Mouse (Mus musculus) liver, embryonic 14.5 days (tissue): ENCODE results near the gene Ltc4s. TPM values are rescaled to one million over a fixed set of nuclear protein-coding genes. Genes with fewer than 3 reads are reported as not detected.

ENCODE experiments used
- ATAC-seq: fragments of 200-750 bp; cut with Nextera tagmentation; 2 replicates; pipeline ENCODE4 v1.8.0; 2017; ENCODE audit warnings: moderate number of reproducible peaks, mild to moderate bottlenecking, moderate library complexity; ENCODE audit not compliant: insufficient read depth
- DNase-seq, 3 experiments: peaks; one replicate each; pipeline ENCODE4 v3.0.0-alpha.2; 2012 to 2013; ENCODE audit warnings: low read depth in 3 of 3, low spot score in 3 of 3
- H3K27ac ChIP-seq: fragments of 300-500 bp; sonication (generic); 2 replicates; pipeline ENCODE4 v1.5.1; 2014; ENCODE audit warnings: moderate library complexity, mild to moderate bottlenecking, control low read depth, inconsistent platforms
- H3K27me3 ChIP-seq: fragments of 300-500 bp; sonication (generic); 2 replicates; pipeline ENCODE4 v1.6.1; 2014; ENCODE audit warnings: mild to moderate bottlenecking, low read length, moderate library complexity; ENCODE audit not compliant: control insufficient read depth, insufficient read depth
- H3K36me3 ChIP-seq: fragments of 300-500 bp; sonication (generic); replicated peaks from 2 replicates; pipeline ENCODE4 v1.6.1; 2014; ENCODE audit warnings: low read depth; ENCODE audit not compliant: control insufficient read depth, insufficient read depth
- H3K4me1 ChIP-seq, 2 experiments: fragments of 200-500 bp in 1 of 2; fragments of 300-500 bp in 1 of 2; sonication (generic) in 1 of 2; replicated peaks; 2 replicates each; pipeline ENCODE4 v1.6.1; 2012 to 2014; ENCODE audit warnings: antibody characterized with exemption in 1 of 2, inconsistent platforms in 1 of 2, low read length in 1 of 2; ENCODE audit not compliant: control insufficient read depth in 2 of 2, insufficient read depth in 2 of 2
- H3K4me2 ChIP-seq: fragments of 300-500 bp; sonication (generic); 2 replicates; pipeline ENCODE4 v1.6.1; 2014; ENCODE audit warnings: low read depth, mild to moderate bottlenecking, control low read depth, moderate library complexity
- H3K4me3 ChIP-seq, 2 experiments: fragments of 200-500 bp in 1 of 2; fragments of 300-500 bp in 1 of 2; sonication (generic) in 1 of 2; 2 replicates each; pipeline ENCODE4 v1.5.1; 2012 to 2014; ENCODE audit warnings: low read depth in 2 of 2, low read length in 2 of 2, mild to moderate bottlenecking in 2 of 2, control low read depth in 1 of 2, inconsistent platforms in 1 of 2, moderate library complexity in 1 of 2; ENCODE audit not compliant: insufficient read depth in 1 of 2
- H3K9ac ChIP-seq: fragments of 300-500 bp; sonication (generic); replicated peaks from 2 replicates; pipeline ENCODE4 v1.6.1; 2014; ENCODE audit warnings: mild to moderate bottlenecking, control low read depth, moderate library complexity
- H3K9me3 ChIP-seq: fragments of 300-500 bp; sonication (generic); 2 replicates; pipeline ENCODE4 v1.6.1; 2016; ENCODE audit warnings: low read length, mixed read lengths; ENCODE audit not compliant: control insufficient read depth
- CTCF ChIP-seq: IDR thresholded peaks from 2 replicates; pipeline ENCODE4 v1.5.1; 2016; ENCODE audit warnings: antibody characterized with exemption, low read depth, control low read depth
- EP300 ChIP-seq: IDR thresholded peaks from 2 replicates; pipeline ENCODE4 v1.6.1; 2016; ENCODE audit warnings: antibody characterized with exemption, low read depth
- WGBS: fragments of 180-500 bp; shearing (Covaris S2); extraction: QIAGEN DNeasy Blood & Tissue Kit; methylation state at CpG from one replicate; pipeline ENCODE4 v1.1.7; 2014; ENCODE audit not compliant: insufficient replicate concordance; 5-methylcytosine and 5-hydroxymethylcytosine counted together
- polyA plus RNA-seq, 2 experiments: library from polyadenylated mRNA; depleted of rRNA in 1 of 2; stranded (reverse) in 1 of 2; unstranded in 1 of 2; fragments of >200 nt; fragmentation: Nextera tagmentation in 1 of 2; extraction: Ambion mirVana in 1 of 2; gene quantifications; 2 replicates each; pipeline versions ENCODE4 v1.2.1 to v1.2.3; 2012 to 2014

Gene Ltc4s
- polyA plus RNA-seq, 2 experiments = 0.54 to 0.83 TPM

DNA sequence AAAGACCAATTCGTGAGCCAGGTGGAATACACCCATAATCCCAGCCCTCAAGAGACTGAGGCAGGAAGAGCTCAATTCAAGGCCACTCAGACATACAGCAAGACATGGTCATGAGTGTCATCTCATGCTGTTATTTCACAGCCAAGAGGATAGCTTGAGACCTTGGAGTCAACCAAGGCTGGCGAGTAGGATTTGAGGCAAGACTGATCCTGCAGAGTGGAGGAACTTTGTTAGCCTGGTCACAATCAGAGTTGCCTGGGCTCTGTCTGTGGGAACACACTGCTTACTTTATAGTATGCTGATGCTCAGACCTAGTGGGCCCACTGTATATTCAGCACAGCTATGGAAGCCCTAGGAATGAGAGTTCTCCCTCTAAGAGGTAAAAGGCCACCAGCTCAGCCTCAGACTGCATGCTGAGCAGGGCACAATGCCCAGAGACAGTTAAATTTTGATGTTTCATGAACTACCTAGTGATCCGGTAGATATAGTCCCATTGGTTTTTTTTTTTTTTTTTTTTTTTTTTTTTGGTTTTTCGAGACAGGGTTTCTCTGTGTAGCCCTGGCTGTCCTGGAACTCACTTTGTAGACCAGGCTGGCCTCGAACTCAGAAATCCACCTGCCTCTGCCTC lies 40.1 kb downstream of the Ltc4s start:
- Histone ChIP-seq H3K4me1 (peaks cover 0 to 11% of the 10 kb centered on the region in 2 experiments; a peak in 1 of 4 replicates), H3K36me3 (peaks cover 44% of the 10 kb centered on the region), H3K4me2 (no peak overlapping the region), H3K27ac (no peak overlapping the region), H3K9me3 (no peaks in the 10 kb centered on the region), H3K9ac (no peak overlapping the region), H3K4me3 (no peak overlapping the region), H3K27me3 (no peaks in the 10 kb centered on the region)
- DNase-seq (no peak), ATAC-seq (no peak)
- TF ChIP-seq CTCF (no peak), EP300 (no peak)
- 72% methylated on average over 3 of the region's 5 CpGs for WGBS

DNA sequence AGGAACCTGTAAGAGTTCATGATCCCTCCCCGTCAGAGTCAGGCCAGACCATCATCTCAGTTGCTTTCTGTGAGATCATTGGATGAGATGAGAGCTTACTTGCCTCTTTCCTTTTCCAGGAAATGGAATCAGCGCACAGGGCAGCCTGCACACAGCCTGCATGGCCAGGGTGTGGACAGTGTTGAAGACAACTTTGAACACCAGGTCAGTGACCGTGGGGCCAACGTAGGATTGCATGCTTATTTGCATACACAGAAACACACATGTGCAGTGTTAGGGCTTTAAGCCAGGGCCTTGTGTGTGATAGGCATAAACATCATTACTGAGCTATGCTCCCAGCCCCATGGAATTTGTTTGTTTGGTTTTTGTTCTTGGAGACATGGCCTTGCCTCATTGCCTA lies 40.9 kb downstream of the Ltc4s start:
- Histone ChIP-seq H3K9me3 (no peaks in the 10 kb centered on the region), H3K4me2 (no peak overlapping the region), H3K4me1 (peaks cover 0 to 11% of the 10 kb centered on the region in 2 experiments; a peak in 1 of 4 replicates), H3K4me3 (no peak overlapping the region), H3K36me3 (peaks cover 35% of the 10 kb centered on the region), H3K27me3 (no peaks in the 10 kb centered on the region), H3K27ac (no peak overlapping the region), H3K9ac (no peak overlapping the region)
- DNase-seq (no peak), ATAC-seq (no peak)
- TF ChIP-seq CTCF (no peak), EP300 (no peak)
- 80% methylated on average over 4 of the region's 4 CpGs for WGBS

DNA sequence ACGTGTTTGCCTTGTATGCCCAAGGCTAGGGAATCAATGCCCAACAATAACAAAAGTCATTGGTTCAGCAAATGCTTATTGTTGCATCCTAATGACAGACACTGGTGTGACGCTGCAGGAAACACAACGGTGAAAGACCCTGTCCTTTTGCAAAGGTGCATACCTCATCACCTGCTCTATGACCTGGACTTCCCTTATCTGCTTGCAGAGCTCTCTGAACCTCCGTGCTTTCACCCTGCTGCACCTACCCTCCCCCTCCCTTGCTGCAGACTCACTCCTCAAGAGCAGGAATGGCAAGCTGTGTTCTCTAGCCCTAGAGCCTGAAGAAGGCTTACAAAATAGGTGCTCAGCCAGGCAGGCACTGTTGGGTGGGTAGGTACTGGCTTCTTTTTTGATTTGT lies 43.6 kb downstream of the Ltc4s start:
- Histone ChIP-seq H3K4me1 (peaks cover 0 to 8% of the 10 kb centered on the region in 2 experiments; a peak in 1 of 4 replicates), H3K9me3 (no peaks in the 10 kb centered on the region), H3K4me2 (no peak overlapping the region), H3K27ac (no peak overlapping the region), H3K27me3 (no peaks in the 10 kb centered on the region), H3K36me3 (peaks cover 8% of the 10 kb centered on the region), H3K9ac (no peak overlapping the region), H3K4me3 (no peak overlapping the region)
- no peak for TF ChIP-seq CTCF
- no peak for TF ChIP-seq EP300
- DNase-seq (no peak), ATAC-seq (no peak; the same call in 1 of the 2 replicates)
- WGBS = 50% methylated on average over 4 of the region's 4 CpGs

DNA sequence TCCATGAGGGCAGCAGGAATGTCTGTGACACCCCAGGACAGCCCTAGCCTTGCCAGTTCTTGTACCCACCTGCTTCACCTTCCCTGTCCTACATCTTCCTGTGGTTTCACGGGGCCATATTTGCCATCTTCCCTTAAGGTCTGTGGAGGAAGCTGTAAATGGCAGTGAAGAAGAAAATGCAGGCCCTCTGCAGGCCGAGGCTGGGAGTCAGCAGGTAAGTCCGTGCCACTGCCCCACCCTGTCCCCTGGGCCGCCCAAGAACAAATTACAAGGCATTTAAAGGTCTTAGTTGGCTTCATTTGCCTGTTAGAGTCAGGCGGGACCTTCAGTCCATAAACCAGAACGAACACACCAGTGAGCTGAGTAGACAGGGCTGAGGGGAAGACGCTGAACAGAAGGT lies 44.3 kb downstream of the Ltc4s start:
- peaks cover 0 to 8% of the 10 kb centered on the region in 2 experiments; a peak in 1 of 4 replicates for H3K4me1 ChIP-seq
- no peak for ATAC-seq
- no peak overlapping the region for H3K9ac ChIP-seq
- H3K27me3 ChIP-seq = no peaks in the 10 kb centered on the region
- H3K36me3 ChIP-seq = peaks cover 3% of the 10 kb centered on the region; the same call in 1 of the 2 replicates
- TF ChIP-seq CTCF (no peak), EP300 (no peak)
- 70% methylated on average over 7 of the region's 7 CpGs for WGBS
- H3K27ac ChIP-seq = no peak overlapping the region
- DNase-seq = no peak
- no peaks in the 10 kb centered on the region for H3K9me3 ChIP-seq
- H3K4me3 ChIP-seq = no peak overlapping the region
- no peak overlapping the region for H3K4me2 ChIP-seq

DNA sequence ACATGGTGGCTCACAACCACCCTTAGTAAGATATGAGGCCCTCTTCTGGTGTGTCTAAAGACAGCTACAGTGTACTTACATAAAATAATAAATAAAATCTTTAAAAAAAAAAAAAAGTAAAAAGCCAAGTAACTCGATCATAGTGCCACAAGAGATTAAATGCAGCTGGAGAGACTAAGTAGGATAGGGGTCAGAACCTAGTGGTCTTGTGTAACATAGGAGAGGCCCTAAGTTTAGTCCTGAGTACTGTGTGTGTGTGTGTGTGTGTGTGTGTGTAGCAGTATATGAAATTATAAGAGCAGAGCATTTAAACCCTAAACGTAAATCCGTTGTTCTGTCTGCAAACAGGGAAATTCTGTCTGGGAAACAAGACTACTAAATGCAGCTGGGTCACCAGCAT lies 46.1 kb downstream of the Ltc4s start:
- peaks cover 0 to 8% of the 10 kb centered on the region in 2 experiments; a peak in 1 of 4 replicates for H3K4me1 ChIP-seq
- H3K27ac ChIP-seq = no peak overlapping the region
- H3K27me3 ChIP-seq = no peaks in the 10 kb centered on the region
- H3K4me3 ChIP-seq = no peak overlapping the region
- no peak overlapping the region for H3K4me2 ChIP-seq
- ATAC-seq (no peak), DNase-seq (no peak)
- H3K9me3 ChIP-seq = no peaks in the 10 kb centered on the region
- H3K9ac ChIP-seq = no peak overlapping the region
- 85% methylated on average over 3 of the region's 3 CpGs for WGBS
- TF ChIP-seq CTCF (no peak), EP300 (no peak)
- H3K36me3 ChIP-seq = no peaks in the 10 kb centered on the region
